17 mouse cellular contexts compared by ENCODE assay signal in genomic region chr10:44383213-44383612, GRCm38 (mm10).
"Had no signal": no experiment of that assay in that cellular context is flagged by ENCODE, and none has a peak within 500 bp of the region (broad histone marks: within the 10 kb centered on the region; RNA-seq: fewer than 3 reads in every experiment).

No protein-coding gene starts in this region.

- H3K4me1 ChIP-seq: neural tube, embryonic 12.5 days had no signal

- H3K9me3 ChIP-seq: lung, embryonic 15.5 days; megakaryocyte, embryonic 14.5 days; midbrain, embryonic 13.5 days; midbrain, embryonic 15.5 days; neural tube, embryonic 12.5 days; stomach, embryonic 15.5 days had no signal

- H3K4me3 ChIP-seq: lung, embryonic 15.5 days; megakaryocyte, embryonic 14.5 days; midbrain, embryonic 13.5 days; midbrain, embryonic 15.5 days; neural tube, embryonic 12.5 days; stomach, embryonic 15.5 days had no signal

- DNase-seq: lung, adult 2 months; lung, postnatal 14 days; lung, postnatal 36 days; right cerebral cortex, postnatal 14 days; thymus, adult 18-20 months; thymus, postnatal 14 days; thymus, postnatal 36 days had no signal

- H3K27ac ChIP-seq: lung, embryonic 15.5 days; macrophage; midbrain, embryonic 13.5 days; midbrain, embryonic 15.5 days; neural tube, embryonic 12.5 days; stomach, embryonic 15.5 days; stomach, postnatal 0 days had no signal

- ATAC-seq: lung, postnatal 0 days; midbrain, embryonic 13.5 days; midbrain, embryonic 15.5 days had no signal

- H3K36me3 ChIP-seq: lung, embryonic 15.5 days; midbrain, embryonic 13.5 days; midbrain, embryonic 15.5 days; neural tube, embryonic 12.5 days; stomach, embryonic 15.5 days had no signal

- H3K9ac ChIP-seq: lung, embryonic 15.5 days; midbrain, embryonic 13.5 days; midbrain, embryonic 15.5 days; neural tube, embryonic 12.5 days; stomach, embryonic 15.5 days had no signal

- H3K27me3 ChIP-seq: lung, embryonic 15.5 days; midbrain, embryonic 13.5 days; midbrain, embryonic 15.5 days; neural tube, embryonic 12.5 days; stomach, embryonic 15.5 days had no signal

- H3K4me2 ChIP-seq: lung, embryonic 15.5 days; midbrain, embryonic 11.5 days; midbrain, embryonic 13.5 days; midbrain, embryonic 15.5 days; neural tube, embryonic 12.5 days; stomach, embryonic 15.5 days had no signal
